Mouse (Mus musculus): ENCODE data around the gene Ltc4s. TPM values are rescaled to one million over a fixed set of nuclear protein-coding genes. Genes with fewer than 3 reads are reported as not detected.
A peak's percentile ranks its signal among the peaks of the same experiment; 100 is the strongest.

Ltc4s gene
- polyA plus RNA-seq, 1 experiment from 2014 or later, result 2.9 TPM

DNA sequence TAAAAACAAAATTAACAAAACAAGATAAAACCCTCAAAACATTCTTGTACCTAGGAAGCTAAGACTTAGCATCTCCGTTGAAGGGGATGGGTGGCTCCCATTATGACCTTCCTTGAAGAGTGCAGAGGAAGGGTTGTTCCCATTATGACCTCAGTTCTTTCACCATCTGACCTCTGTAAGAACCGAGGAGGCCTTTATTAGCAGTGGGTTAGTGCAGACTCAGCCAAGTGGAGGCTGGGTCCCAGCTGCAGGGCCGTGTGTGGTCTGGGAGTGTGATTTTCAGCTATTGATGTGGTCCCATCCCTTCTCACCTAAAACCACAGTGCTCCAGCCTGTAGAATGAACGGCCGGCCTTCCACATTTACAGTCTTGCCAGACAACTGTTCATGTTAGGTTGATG is 6.9 kb upstream of the Ltc4s start:
- no peaks in the 10 kb centered on the region for H3K36me3 ChIP-seq
- no peak overlapping the region for H3K9ac ChIP-seq
- 61% methylated on average over 5 of the region's 5 CpGs for WGBS
- H3K9me3 ChIP-seq, result no peaks in the 10 kb centered on the region
- no peaks in the 10 kb centered on the region for H3K27me3 ChIP-seq (replicated peaks)
- no peak overlapping the region for H3K27ac ChIP-seq (replicated peaks)
- H3K4me2 ChIP-seq, result no peak overlapping the region
- no peak overlapping the region for H3K4me3 ChIP-seq
- no peaks in the 10 kb centered on the region for H3K4me1 ChIP-seq
- no peak for ATAC-seq (ENCODE audit: extremely low read depth, insufficient number of reproducible peaks, low FRiP score, low TSS enrichment)

DNA sequence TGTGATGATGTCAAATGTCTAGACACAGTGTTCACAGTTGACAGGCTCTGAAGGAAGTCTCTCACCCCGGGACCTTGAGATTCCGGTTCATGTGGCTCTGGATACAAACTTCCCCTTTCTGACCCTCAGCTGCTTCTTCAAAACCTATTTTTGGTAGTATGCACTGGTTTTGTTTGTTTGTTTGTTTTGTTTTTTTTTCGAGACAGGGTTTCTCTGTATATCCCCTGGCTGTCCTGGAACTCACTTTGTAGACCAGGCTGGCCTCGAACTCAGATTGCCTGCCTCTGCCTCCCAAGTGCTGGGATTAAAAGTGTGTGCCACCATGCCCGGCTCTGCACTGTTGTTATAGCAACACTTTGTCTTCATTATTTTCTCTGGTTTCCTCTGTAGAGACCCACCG is 5.5 kb upstream of the Ltc4s start:
- no peaks in the 10 kb centered on the region for H3K9me3 ChIP-seq
- H3K9ac ChIP-seq, result no peak overlapping the region
- WGBS, result 70% methylated on average over 6 of the region's 6 CpGs
- H3K4me2 ChIP-seq, result no peak overlapping the region
- no peak overlapping the region for H3K4me3 ChIP-seq
- peaks cover 8% of the 10 kb centered on the region for H3K27me3 ChIP-seq (replicated peaks)
- H3K4me1 ChIP-seq, result no peaks in the 10 kb centered on the region
- H3K27ac ChIP-seq (replicated peaks), result no peak overlapping the region
- no peaks in the 10 kb centered on the region for H3K36me3 ChIP-seq
- no peak for ATAC-seq (ENCODE audit: extremely low read depth, insufficient number of reproducible peaks, low FRiP score, low TSS enrichment)

DNA sequence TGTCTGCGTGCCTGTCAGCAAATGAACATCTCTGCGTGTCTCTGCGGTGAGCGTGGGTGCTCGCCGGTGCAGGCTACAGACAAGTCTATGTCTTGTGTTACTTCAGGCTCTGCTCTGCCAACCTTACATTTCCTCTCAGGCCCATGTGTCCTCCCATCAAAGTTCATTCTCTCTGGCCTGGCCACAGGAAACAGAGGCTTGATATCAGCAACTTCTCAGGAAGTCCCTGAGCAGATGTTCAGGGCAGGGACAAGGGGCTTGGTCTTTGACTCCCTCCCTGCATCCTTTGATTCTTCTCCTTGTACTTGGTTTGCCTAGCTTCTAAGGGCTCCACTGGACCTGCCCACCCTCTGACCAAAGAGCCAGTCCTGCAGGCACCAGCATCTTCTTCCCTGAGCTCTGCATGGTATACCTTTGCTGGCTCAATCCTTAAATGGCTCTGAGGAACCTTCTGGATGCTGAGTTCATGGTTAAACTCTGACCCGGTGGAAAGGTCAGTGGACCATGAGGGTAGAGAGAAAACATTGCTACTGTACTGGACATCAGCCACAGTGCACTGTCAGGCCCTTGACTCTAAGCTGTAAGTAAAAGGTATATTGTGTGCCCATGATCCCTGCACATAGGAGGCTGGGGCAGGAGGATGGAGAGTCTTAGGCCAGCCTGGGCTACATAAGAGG is 2.0 kb upstream of the Ltc4s start:
- Histone ChIP-seq H3K9ac (no peak overlapping the region), H3K27me3 (replicated peaks) (peaks cover 38% of the 10 kb centered on the region), H3K9me3 (no peaks in the 10 kb centered on the region), H3K27ac (replicated peaks) (no peak overlapping the region), H3K36me3 (no peaks in the 10 kb centered on the region), H3K4me1 (peaks cover 27% of the 10 kb centered on the region), H3K4me2 (no peak overlapping the region), H3K4me3 (no peak overlapping the region)
- no peak for ATAC-seq (ENCODE audit: extremely low read depth, insufficient number of reproducible peaks, low FRiP score, low TSS enrichment)
- 66% methylated on average over 7 of the region's 7 CpGs for WGBS

DNA sequence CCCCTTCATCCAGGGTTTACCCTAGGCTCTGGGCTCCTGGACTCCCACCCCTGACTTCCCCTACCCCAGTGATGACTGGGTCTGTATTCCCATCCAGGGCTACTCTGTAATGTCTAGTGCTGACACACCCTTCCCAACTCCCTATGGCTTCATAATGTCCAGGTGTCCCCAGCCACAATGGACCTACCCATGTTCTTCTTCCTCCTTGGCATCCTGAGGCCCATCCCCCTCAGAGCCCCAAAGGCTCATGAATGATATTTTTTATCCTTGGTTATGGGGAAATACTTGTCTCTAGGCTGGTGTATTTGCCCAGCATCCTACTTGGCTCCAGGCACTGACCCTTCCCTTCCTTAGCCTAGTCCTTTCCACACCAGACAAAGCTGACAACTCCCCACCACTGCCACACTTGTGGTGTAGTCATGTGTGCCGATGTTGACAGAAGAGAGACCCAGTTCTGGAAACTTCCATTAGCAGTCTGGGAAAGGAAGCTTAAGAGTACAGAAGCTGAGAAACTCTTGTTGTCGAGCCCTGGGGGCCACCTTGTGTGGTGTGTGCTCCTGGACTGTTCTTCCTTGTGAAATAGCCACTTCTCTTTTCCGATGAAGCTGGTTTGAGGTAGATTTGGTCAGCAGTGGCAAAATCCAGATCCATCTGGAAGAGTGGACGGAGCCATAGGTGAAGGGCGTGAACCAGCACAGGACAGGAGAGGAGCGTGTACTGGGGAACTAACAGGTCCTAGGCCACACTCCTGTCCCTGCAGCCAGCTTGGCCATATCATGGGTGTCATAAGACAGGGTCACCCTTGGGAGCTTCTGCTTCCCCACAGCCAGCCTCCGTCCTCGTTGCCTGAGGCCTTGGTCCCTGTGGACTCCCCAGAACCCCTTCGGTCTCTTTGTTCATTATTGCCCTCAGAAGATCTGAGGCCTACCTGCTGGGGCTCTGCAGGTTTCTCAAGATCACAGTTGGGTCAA is 690 bp upstream of the Ltc4s start:
- H3K27me3 ChIP-seq (replicated peaks), result peaks cover 47% of the 10 kb centered on the region
- ATAC-seq (ENCODE audit: extremely low read depth, insufficient number of reproducible peaks, low FRiP score, low TSS enrichment), result no peak
- no peak overlapping the region for H3K4me3 ChIP-seq
- peaks cover 11% of the 10 kb centered on the region for H3K36me3 ChIP-seq
- 0 out of 2 replicates have a peak overlapping the region, but pooled peaks have one; percentile 15 for H3K27ac ChIP-seq (replicated peaks)
- H3K9ac ChIP-seq, result no peak overlapping the region
- WGBS, result 91% methylated on average over 9 of the region's 9 CpGs
- H3K9me3 ChIP-seq, result no peaks in the 10 kb centered on the region
- peaks cover 27% of the 10 kb centered on the region for H3K4me1 ChIP-seq
- H3K4me2 ChIP-seq, result no peak overlapping the region

DNA sequence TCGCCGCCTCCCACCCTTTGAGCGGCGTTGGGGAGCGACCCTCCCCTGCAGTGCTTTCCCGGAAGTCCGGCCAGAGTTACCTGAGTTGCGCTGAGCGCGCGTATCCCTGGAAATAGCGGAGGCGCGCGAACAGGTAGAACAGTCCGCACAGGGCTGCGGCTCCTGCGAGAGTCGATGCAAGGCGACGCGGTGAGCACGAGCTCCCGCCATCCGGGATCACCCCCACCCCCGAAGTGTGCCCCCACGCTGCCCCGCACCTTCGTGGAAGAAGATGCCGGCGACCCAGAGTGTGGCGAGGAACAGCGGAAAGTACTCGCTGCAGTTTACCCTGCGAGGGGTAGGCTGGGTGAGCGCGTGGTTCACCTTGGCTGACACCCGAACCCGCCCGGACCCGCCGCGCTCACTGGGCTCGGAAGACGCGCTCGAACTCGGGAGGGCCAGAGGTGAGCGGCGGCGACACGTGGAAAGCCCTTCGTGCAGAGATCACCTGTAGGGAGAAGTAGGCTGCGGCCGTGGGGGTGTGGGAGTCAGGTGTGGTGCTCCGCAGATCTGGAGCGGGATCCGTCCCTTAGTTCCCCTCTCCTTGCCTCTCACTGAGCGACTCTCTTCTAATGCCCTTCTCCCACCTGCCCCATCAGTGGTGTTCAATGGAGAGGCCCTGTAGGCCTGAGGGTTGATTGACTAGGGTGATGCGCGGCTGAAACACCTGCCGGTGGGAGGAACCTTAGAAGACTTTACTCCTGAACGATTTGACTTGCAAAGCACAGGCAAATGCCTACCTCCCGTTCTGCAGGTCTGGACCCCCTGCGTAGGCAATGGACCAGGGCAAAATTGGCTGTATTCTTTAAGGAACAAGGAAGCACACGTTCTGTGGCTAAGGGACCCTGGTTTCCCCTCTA is 1.2 kb downstream of the Ltc4s start:
- Histone ChIP-seq H3K27ac (replicated peaks) (no peak overlapping the region), H3K9me3 (no peaks in the 10 kb centered on the region), H3K27me3 (replicated peaks) (peaks cover 58% of the 10 kb centered on the region), H3K4me1 (peaks cover 27% of the 10 kb centered on the region), H3K4me3 (peak overlapping the region; percentile 69), H3K36me3 (peaks cover 30% of the 10 kb centered on the region), H3K4me2 (peak overlapping the region; percentile 95), H3K9ac (peak overlapping the region; percentile 79)
- whole genome bisulfite sequencing, result 3% methylated on average over 66 of the region's 66 CpGs
- ATAC-seq (ENCODE audit: extremely low read depth, insufficient number of reproducible peaks, low FRiP score, low TSS enrichment), result no peak

DNA sequence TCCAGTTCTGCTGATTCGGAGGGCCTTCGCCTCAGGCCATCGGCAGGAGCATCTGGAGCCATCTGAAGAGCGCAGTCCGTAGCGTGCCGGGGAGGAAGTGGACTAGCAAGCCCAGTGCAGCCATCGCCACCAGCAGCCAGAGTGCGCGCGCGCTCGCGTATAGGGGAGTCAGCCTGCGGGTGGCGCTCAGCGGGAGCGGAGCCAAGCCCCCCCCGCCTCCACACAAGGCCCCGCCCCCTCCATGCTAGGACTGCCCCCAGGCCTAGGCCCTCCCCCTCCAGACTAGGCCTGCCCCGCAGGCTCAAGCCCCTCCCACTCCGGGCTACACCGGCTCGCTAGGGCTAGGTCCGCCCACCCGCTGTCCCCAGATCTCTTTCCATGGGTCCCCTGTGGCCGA is 1.9 kb downstream of the Ltc4s start:
- H3K4me2 ChIP-seq, result peak overlapping the region; percentile 95
- peaks cover 63% of the 10 kb centered on the region for H3K27me3 ChIP-seq (replicated peaks)
- under 1% methylated on average over 27 of the region's 27 CpGs for WGBS

DNA sequence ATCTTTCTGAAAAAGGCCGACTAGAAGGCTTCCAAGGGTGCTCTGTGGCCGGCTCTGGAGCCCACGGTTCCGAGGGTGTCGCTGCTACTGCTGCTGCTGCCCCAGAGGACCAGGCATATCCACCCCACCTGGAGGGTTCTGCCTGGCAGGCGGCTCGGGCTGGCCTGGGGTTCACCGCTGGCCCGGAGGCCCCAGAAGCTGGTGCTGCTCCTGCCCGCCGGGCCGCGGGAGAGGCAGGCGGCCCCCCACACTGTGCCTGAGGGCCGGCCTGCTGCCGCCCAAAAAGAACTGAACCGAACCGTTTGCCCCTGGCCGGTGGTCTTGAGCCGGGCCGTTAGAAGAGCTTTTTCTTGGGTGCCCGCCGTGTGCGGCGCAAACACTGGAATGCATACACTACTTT is 3.8 kb downstream of the Ltc4s start:
- Histone ChIP-seq H3K36me3 (peaks cover 43% of the 10 kb centered on the region), H3K27me3 (replicated peaks) (peaks cover 73% of the 10 kb centered on the region), H3K4me1 (peaks cover 37% of the 10 kb centered on the region), H3K9ac (no peak overlapping the region), H3K4me3 (no peak overlapping the region), H3K27ac (replicated peaks) (no peak overlapping the region), H3K4me2 (no peak overlapping the region), H3K9me3 (no peaks in the 10 kb centered on the region)
- ATAC-seq (ENCODE audit: extremely low read depth, insufficient number of reproducible peaks, low FRiP score, low TSS enrichment), result no peak
- WGBS, result 93% methylated on average over 23 of the region's 25 CpGs

More for the DNA sequence above, 1.9 kb downstream of the Ltc4s start:
- Histone ChIP-seq H3K4me1 (peaks cover 27% of the 10 kb centered on the region), H3K27ac (replicated peaks) (no peak overlapping the region), H3K36me3 (peaks cover 37% of the 10 kb centered on the region), H3K9me3 (no peaks in the 10 kb centered on the region), H3K9ac (peak overlapping the region; percentile 79), H3K4me3 (peak overlapping the region; percentile 69)
- ATAC-seq (ENCODE audit: extremely low read depth, insufficient number of reproducible peaks, low FRiP score, low TSS enrichment), result peak; percentile 93

DNA sequence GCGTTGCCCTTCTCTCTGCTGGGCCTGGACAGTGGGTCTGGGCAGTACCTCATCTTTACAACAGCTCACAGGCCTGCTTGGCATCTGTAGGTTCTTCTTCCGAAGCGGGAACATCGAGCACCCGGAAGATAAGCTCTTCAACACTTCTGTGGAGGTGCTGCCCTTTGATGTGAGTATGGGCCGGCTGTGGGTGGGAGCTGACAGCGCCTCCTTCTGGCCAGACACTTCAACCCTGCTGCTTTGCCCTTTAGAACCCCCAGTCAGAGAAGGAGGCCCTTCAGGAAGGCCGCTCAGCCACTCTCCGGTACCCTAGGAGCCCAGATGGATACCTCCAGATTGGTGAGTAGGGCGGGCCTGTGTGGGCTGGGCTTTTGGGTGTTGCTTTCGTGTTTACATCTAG is 4.4 kb downstream of the Ltc4s start:
- peaks cover 72% of the 10 kb centered on the region for H3K27me3 ChIP-seq (replicated peaks)
- no peaks in the 10 kb centered on the region for H3K9me3 ChIP-seq
- WGBS, result 75% methylated on average over 11 of the region's 11 CpGs

DNA sequence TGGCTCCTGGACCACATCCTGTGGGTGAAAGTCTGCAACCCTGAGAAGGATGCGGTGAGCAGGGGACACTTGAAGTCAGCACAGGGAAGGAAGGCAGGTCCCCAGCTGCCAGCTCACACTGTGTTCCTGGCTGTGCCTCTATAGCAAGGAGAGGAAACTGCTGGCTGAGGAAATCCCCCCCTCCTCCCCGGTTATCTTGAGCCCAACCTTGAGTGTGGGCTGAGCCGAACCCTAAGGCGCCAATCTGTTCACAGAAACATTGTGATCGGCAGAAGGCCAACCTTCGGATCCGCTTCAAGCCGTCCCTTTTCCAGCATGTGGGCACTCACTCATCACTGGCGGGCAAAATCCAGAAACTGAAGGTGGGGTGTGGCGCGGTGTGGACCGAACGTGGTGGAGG is 5.4 kb downstream of the Ltc4s start:
- H3K4me1 ChIP-seq, result peaks cover 37% of the 10 kb centered on the region
- no peak overlapping the region for H3K4me3 ChIP-seq
- H3K9me3 ChIP-seq, result no peaks in the 10 kb centered on the region
- H3K27me3 ChIP-seq (replicated peaks), result peaks cover 63% of the 10 kb centered on the region
- no peak overlapping the region for H3K9ac ChIP-seq
- peaks cover 43% of the 10 kb centered on the region for H3K36me3 ChIP-seq
- 83% methylated on average over 13 of the region's 13 CpGs for WGBS
- ATAC-seq (ENCODE audit: extremely low read depth, insufficient number of reproducible peaks, low FRiP score, low TSS enrichment), result no peak
- H3K4me2 ChIP-seq, result no peak overlapping the region
- H3K27ac ChIP-seq (replicated peaks), result no peak overlapping the region

More for the DNA sequence above, 4.4 kb downstream of the Ltc4s start:
- ATAC-seq (ENCODE audit: extremely low read depth, insufficient number of reproducible peaks, low FRiP score, low TSS enrichment), result no peak
- no peak overlapping the region for H3K27ac ChIP-seq (replicated peaks)
- H3K4me3 ChIP-seq, result no peak overlapping the region
- no peak overlapping the region for H3K9ac ChIP-seq
- H3K4me2 ChIP-seq, result no peak overlapping the region
- H3K4me1 ChIP-seq, result peaks cover 37% of the 10 kb centered on the region
- peaks cover 43% of the 10 kb centered on the region for H3K36me3 ChIP-seq

DNA sequence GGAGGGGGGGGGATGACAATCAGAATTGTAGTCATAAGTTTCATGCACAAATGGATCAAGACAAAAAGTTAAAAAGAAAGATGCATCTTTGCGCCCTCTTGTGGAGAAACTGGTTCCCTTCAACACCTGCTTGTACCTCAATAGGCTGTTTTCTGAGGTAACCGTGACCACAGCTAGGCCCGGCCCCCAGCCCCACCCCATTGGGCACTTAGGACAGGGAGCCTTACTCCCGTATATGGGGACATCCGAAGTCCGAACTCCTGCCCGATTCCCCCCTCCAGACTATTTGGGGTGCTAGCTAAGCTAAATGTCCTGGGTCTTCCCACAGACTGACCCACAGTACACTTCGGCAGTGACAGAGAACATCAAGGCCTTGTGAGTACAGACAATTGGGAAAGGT is 7.0 kb downstream of the Ltc4s start:
- H3K27ac ChIP-seq (replicated peaks), result no peak overlapping the region
- 20% methylated on average over 8 of the region's 8 CpGs for WGBS
- no peaks in the 10 kb centered on the region for H3K9me3 ChIP-seq
- H3K9ac ChIP-seq, result no peak overlapping the region; the same call in 1 of the 2 replicates
- peaks cover 43% of the 10 kb centered on the region for H3K36me3 ChIP-seq
- H3K27me3 ChIP-seq (replicated peaks), result peaks cover 49% of the 10 kb centered on the region
- ATAC-seq (ENCODE audit: extremely low read depth, insufficient number of reproducible peaks, low FRiP score, low TSS enrichment), result no peak
- peak overlapping the region; percentile 45 for H3K4me3 ChIP-seq
- peaks cover 39% of the 10 kb centered on the region for H3K4me1 ChIP-seq
- H3K4me2 ChIP-seq, result peak overlapping the region; percentile 75

Data from heart, embryonic 13.5 days (tissue).